Mouse (Mus musculus) gastrocnemius, postnatal 36 days (tissue): ENCODE measurements around the gene Prss45. TPM values are rescaled to one million over a fixed set of nuclear protein-coding genes. Genes with fewer than 3 reads are reported as not detected.

Source experiments
- DNase-seq, 2 experiments: peaks; one replicate each; pipeline ENCODE4 v3.0.0; 2022
- intact Hi-C: fragments of 180-260 bp; cut with DNase I; formaldehyde crosslinking; loops from one replicate; pipeline ENCODE4 v1.15.1; 2025
- total RNA-seq, 2 experiments: library from RNA; stranded (reverse); gene quantifications; 2 replicates each; pipeline ENCODE4 v1.2.3; 2021

Prss45 gene
- total RNA-seq, 2 experiments from 2014 or later = not detected

- intact Hi-C loops = loop anchor here (10.0 kb wide), 1 partner anchor 352 kb away; no protein-coding TSS in a partner anchor
- no peak for DNase-seq
These were observed 22.5 kb downstream of the Prss45 start for GRCm38 (mm10) chr9:110856920-110857319.

DNA sequence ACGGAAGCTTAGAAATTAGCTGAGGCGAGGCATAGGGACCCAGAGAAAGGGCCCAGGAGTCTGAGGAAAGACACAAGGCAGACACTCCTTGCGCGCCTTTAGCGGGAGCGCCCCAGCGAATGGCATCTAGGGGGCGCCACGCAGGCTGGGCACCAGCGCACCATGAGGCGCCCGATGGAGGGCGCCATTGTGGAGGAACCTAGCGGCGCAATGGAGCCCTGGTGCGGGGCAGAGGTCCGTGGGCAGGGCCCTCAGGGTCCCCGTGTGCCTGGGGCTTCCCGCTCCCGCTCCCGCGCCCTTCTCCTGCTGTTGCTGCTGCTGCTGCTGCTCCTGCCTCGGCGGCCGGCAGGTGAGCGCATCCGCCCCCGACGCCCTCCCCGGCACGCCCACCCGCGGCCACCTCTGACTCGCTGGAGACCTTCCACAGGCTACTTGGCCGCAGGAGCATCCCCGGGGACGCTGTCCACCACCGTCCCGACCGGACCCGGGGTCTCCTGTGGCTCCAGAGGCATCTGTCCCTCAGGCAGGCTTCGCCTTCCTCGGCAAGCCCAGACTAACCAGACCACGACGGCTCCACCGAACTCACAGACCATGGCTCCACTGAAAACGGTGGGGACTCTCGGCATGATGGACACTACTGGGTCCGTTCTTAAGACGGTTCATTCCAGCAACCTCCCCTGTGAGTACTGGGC, 23.5 kb downstream of the Prss45 start, which contains the start of gene Prss50:
Prss50 (plus strand) TSS at position 187 of the 692 bp plus-strand sequence.
- intact Hi-C loops = loop anchor here (10.0 kb wide), 1 partner anchor 353 kb away; no protein-coding TSS in a partner anchor
- no peak for DNase-seq

- DNase-seq = no peak
- intact Hi-C loops = loop anchor here (10.0 kb wide), 1 partner anchor 354 kb away; no protein-coding TSS in a partner anchor
These were observed 24.1 kb downstream of the Prss45 start for GRCm38 (mm10) chr9:110858523-110858922.

- no peak for DNase-seq
- intact Hi-C loops = loop anchor here (10.0 kb wide), 1 partner anchor 354 kb away; no protein-coding TSS in a partner anchor
These were observed 24.7 kb downstream of the Prss45 start for GRCm38 (mm10) chr9:110858967-110859596.

DNA sequence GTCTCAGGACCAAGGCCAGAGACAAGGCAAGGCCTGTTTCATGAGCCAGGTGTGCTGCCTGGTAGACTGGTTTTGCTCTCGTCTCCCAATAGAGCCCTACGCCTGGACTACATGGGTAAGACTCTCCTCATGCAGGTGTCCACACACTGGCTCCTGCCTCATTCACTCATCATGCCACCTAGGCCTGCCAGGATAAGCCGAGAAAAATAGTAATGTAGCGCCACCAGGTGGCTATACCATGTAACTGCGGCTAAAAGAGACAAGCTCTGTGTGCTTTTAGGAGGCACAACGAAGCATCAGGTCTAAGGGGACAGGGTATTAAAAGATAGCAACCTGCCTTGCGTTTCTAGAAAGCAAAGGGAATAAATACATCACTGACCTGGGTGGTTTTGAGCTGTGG, 36.6 kb downstream of the Prss45 start:
- DNase-seq = peak in 1 of 2 experiments; percentile 34
- intact Hi-C loops = loop anchor here (2.0 to 5.0 kb wide), 4 partner anchors 88 to 234 kb away; no protein-coding TSS in a partner anchor

GRCm38 (mm10) chr9:110873681-110874659, 39.6 kb downstream of the Prss45 start:
- intact Hi-C loops = loop anchor here (5.0 kb wide), 2 partner anchors 142 to 237 kb away; no protein-coding TSS in a partner anchor
- DNase-seq = no peak

DNA sequence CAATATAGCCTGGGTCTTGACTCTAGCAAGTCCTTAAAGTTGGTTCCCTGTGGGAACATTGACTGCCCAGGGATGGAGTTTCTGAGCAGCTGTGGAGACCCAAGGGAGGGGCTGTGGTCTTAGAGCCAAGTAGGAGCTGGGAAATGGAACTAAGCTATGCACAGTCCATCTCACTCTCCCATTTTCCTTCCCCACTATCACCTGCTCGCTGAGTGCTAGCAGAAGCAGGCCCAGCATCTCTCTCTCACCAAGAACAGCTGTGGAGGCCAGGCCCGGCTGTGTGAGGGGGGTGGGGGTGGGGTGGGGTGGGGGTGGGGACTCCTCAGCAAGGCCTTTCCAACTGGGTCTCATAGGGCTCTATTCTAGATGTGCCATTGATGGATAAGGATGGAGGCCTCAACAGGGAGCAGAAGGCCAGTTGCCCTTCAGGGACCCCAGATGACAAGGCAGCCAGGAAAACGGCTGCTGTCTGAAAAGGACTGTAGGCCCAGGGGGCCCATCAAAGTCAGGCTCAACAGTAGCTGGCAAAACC, 40.3 kb downstream of the Prss45 start:
- DNase-seq = no peak
- intact Hi-C loops = loop anchor here (5.0 kb wide), 2 partner anchors 142 to 237 kb away; no protein-coding TSS in a partner anchor

DNA sequence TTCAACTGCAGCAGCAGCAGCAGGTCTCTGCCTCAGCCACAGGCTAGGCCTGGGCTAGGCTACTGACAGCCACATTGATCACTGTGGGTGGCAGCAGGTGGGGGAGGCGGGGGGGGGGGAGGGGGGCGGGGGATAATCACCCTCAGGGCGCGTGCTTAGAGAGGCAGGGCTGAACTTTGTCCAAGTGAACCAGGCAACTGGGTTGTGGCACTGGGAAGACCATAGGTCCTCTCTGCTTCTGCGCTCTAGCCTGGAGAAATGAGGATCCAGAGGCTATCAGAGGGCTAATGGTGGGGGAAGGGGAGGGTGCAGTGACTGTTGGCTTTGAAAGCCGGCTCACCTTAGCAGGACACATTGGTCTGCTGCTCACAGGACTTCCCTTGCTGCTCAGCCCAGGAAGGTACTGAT, 40.9 kb downstream of the Prss45 start:
- intact Hi-C loops = no loop called here
- no peak for DNase-seq

GRCm38 (mm10) chr9:110877353-110877752, 43.0 kb downstream of the Prss45 start:
- no peak for DNase-seq
- intact Hi-C loops = no loop called here

DNA sequence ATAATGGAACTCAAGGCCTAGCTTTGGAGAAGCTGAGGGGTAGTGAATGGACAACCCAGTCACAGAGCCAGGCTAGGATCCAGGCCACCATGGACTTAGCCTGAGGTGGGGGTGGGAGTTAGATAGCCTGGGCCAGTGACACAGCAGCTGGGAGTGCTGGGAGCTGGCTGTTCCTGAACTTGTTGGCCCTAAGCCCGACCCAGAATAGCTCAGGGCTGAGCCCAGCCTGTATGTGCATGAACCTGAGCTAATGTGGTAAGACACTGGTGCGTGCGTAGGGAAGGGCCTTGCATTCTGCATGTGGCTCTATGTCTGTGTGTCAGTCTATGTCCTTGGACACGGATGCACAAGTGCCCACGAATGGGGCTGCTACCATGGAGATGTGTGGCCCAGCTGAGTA, 43.5 kb downstream of the Prss45 start:
- peak; percentile 65 to 81 for DNase-seq
- intact Hi-C loops = no loop called here

DNA sequence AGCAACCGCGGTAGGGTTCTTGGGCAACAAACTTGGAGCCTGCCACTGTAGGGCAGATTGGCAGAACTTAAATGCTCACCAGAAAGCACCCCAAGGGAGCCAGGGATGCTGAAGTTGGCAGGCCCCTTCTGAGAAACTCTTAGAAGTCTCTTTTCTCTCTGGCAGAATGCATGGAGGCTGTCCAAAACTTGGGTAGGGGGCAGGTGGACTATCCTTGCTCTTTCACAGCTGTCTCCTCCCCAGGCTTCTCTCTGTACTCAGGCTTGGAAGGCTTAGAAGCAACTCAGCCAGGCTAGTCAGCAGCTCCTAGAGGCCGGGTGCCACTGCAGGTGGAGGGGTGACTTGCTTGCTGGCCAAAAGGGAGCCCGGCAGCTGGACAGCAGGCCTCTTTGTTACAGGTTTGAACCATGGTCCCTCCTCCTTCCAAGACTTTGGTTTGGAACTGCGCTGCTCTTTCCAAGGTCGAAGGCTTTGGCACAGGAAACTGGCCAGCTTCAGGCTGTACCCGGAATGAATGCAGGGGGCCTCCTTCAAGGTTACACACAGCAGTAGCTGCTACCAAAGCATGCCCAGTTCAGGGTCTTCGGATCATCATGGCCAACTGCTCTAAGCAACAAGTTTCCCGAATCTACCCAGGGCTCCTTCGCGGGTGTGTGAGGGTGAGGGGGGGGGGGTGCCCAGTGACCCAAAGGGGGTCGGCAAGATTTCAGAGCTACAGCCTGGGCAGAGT, 45.0 kb downstream of the Prss45 start, which contains the start of gene Als2cl:
Als2cl (plus strand) TSS at position 680 of the 730 bp plus-strand sequence.
- intact Hi-C loops = no loop called here
- peak in 1 of 2 experiments; percentile 17 for DNase-seq

DNA sequence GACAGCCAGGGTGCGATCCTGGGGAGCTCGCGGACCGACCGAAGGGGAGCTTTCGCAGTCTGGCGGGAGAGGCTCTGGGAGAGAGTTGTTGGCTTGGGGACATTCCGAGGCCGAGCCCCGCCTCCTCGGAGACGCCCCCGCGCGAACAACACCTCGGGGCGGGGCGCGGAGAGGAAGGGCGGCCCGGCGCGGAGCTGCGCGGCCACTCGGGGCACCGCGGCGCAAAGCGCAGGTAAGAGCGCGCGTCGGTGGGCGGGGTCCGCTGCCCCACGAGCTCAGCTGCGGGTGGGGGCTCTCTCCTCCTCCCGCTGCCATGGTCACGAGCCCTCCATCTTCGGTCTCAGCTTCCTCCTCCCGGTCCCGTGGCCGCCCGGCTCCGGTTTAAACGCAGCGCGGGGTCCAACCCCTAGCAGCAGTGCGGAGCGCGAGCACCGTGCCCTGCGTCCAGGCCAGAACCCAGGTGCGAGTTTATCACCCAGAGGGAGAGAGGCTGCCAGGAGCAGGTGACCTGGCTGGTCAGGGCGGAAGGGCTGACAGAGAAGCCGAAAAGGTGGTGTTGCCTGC, 45.7 kb downstream of the Prss45 start, which contains the start of gene Tmie:
Tmie (minus strand) TSS at position 116 of the 564 bp plus-strand sequence.
- intact Hi-C loops = no loop called here
- DNase-seq = peak; percentile 60 to 63

- intact Hi-C loops = no loop called here
- DNase-seq = no peak
These were observed 46.4 kb downstream of the Prss45 start for GRCm38 (mm10) chr9:110880772-110881171.

DNA sequence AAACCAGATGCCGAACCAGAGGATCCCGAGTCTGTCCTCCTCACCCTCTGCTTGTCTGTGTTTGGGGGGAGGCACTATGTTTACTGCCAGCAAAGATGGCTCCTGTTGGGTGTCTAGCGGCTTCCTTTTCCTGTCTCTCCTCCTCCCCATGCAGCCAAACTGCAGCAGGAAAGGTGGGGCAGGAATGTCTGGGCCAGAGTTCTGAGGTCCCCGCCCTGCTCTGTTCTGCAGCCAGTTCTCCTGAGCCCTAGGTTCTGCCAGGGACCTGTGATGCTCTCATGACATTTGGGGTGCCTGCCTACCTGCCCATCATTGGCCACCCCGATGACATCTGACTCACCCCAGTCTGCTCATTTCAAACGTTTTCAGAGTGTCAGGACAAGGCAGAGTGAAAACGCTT, 47.6 kb downstream of the Prss45 start:
- intact Hi-C loops = no loop called here
- DNase-seq = peak in 1 of 2 experiments; percentile 27

DNA sequence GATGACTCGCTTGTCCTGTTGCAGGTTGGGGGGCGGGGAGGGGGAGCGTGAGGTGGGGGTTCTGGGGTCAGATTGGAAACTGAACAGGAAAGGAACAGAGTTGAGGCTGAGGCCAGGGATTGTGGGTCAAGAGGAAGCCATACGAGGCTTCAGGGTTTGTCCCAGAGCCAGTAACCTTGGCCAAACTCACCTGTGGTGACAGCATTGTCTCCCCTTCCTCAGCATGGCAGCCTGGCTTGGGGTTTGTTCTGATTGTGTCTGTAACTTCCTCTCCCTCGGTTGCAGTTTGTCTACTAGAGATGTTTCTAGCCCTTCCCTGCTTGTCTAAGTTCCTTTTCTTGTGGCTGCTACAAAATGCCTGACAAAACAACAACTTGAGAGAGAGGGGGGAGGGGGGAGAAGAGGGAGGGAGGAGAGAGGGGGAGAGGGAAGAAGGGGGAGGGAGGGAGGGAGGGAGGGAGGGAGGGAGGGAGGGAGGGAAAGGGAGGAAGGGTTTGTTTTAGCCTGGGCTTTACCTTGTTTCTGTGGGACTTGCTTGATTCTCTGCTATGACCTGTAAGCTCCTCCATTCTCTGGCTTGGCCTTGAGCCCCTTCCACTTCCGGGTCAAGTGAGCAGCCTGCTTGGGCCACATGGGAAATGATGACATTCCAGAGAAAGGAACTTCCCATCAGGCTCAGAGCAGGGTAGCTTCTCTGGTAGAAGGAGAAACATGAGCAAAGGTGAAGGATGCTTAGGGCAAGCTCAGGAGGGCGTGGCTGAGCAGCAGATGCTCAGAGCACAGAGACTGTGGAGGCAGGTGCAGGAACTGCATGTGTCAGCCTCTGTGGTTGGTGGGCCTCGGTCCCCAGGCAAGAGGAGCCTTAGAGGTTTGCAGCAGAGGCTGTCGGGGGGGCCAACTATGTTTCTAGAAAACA, 53.3 kb downstream of the Prss45 start:
- intact Hi-C loops = no loop called here
- no peak for DNase-seq

DNA sequence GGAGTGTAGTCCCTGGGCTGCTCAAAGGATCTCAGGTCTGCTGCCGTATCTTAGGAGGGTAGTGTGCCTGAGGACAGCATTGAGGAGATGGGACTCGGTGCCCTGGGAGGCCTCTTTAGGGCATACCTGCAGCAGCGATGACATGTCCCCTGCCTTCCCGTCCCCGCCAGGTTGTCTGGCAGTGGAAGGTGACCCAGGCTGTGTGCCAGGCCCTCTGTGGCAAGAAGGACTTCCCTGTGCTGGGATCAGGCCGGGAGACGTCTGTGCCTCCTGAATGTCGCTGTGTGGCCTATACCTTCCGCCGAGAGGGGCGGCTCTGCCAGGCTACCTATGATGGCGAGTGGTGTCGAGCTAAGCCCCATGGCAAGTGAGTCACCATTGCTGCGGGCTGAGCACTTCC, 54.5 kb downstream of the Prss45 start:
- intact Hi-C loops = no loop called here
- DNase-seq = no peak

DNA sequence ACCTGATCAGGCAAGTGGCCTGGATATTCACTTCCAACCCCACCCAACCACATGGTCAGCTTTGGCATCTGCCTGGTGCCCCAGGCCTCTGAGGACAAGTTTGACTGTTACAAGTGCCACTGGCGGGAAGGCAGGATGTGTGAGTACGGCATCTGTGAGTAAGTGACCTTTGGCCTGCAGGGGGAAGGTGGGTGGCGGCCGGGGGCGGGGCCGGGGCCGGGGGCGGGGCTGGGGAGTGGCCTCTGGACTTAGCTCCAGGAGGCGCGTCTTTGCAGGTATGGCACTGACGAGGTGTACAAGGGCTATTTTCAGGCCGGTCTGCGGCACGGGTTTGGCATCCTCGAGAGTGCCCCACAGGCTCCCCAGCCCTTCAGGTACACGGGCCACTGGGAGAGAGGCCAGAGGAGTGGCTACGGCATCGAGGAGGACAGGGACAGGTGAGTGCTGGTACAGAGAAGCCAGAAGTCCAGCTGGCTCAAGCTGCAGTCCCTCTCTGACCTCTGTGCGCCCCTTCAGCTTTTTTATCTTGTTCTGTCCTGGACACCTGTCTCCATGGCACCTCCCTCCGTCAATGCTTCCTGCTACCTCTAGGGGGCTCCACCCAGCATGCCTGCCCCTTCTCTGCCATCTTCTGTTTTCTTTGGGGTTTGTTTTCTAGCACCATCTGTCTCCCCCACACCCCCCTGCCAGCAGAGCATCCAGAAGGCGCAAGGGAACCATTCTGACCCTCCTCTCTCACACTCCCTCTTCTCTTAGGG, 55.8 kb downstream of the Prss45 start:
- intact Hi-C loops = no loop called here
- no peak for DNase-seq
